Mouse (Mus musculus) cerebellum, adult (tissue): Measurements from ENCODE around the gene A730071L15Rik.

Experiments used
- ATAC-seq: cut with Nextera tagmentation; 2 replicates; pipeline ENCODE4 v1.9.2; 2017; ENCODE audit warnings: mild to moderate bottlenecking, moderate library complexity, mixed read lengths; ENCODE audit not compliant: insufficient number of reproducible peaks, low FRiP score, low TSS enrichment

The A730071L15Rik gene

GRCm38 (mm10) chr11:6180811-6181399 lies 18.9 kb upstream of the A730071L15Rik start:
- no peak for ATAC-seq

DNA sequence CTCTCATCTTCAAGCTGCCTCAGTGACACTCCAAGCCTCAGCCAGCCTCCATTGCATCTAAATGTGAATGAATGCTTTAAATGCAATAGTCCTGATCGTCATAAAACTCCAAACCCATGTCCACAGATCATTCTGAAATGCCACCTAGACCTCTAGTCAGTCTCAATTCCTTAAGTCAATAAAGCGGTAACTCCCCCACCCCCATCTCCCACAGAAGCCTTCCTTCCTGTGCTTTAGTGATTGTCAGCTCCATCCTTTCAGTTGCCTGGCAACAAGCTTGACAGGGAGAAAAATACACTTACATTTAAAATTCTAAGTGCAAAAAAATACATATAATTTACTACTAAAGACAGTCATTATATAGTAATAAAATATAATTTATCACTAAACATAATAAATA lies 16.6 kb upstream of the A730071L15Rik start:
- ATAC-seq = no peak

DNA sequence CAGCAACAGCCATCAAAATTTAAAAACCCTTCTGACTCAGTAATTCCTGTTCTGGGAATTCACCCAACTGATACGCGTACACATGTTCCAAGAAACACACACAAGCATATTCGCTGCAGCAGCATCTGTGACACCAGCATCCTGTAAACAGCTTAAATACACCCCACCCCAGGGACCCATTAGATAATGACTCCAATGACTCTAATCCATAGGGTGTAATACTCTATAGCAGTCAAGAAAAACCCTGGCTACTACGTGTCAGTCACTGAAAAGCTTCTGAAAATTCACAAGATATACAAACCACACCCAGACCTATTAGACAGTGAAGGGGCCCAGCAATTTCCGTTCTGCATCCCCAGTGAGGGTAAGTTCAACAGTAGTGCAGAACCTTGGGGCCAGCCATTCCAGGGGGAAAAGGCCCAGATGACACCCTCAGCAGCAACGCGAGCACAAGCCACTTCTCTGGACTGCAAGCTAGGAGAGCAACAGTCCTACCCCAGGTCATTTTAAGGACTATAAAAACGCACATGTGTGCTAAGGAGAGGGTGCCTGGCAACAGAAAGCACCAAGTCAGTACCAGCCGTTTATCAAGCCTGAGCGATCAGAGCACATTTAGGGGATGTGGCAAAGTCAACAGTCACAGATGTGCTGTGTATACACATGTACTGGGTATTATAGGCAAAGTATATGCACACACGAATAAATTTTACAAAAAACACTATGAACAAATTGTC lies 15.5 kb upstream of the A730071L15Rik start:
- no peak for ATAC-seq

- ATAC-seq = 0 out of 2 replicates have a peak, but pooled peaks have one; percentile 15
Measured at GRCm38 (mm10) chr11:6187399-6187798, 12.4 kb upstream of the A730071L15Rik start.

DNA sequence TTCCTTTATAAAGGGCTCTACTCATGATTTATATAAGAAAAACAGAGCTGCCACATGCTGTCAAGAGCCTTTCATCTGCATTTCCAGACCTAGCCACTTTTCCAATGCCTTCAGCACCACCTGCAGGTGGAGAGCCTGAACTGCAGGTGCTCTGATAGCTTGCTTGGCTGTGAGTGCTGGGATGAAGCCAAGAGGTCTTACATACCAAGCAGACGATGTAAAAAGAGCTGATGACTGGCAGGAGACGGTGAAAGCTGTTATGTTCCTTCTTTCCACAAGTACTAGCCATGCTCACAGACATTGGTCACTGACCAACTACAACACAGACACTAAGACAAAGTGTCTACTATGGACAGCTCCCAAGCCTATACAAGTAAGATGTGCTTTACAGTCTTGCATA lies 12.0 kb upstream of the A730071L15Rik start:
- ATAC-seq = peak; percentile 58; the same call in 1 of the 2 replicates

- no peak for ATAC-seq
Measured at GRCm38 (mm10) chr11:6196780-6197179, 3.0 kb upstream of the A730071L15Rik start.

DNA sequence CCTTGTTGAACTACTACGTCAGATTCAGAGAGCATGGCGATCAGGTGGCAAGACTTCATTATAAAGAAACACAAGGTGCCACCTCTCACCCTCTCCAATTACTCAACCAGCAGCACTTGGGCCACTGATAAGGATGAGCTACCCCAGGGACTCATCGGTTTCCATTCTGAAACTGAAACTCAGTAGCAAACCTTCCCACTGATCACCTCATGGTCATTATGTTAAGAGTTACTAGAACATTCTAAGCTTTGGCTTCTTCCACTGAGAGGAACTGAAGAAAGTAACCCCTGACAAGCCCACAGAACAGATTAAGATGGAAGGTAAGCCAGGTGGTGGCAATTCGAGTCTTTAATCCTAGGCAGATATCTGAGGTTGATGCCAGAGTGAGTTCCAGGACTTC lies 1.4 kb upstream of the A730071L15Rik start:
- no peak for ATAC-seq

DNA sequence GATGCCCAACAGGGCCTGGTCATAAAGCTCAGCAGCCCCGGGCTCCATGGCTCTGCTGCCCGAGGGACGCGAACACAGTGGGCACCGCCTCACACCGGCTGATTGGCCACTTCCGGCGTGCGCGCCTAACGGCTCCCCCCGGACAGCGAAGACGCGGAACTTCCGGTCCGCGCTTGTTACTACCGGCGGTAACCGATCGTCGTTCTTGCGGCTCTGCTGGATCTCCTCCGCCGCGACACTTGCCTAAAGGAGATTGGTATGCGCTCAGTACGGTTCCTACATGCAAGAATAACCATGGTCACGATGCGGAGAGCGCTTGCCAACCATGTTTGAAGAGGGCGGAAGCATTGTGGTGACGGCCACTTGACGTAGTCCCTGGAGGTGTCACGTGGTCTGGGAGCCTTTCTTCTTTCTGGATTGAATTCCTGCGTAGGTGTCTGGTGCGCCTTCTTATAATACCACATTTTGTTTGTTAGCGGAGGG lies 299 bp downstream of the A730071L15Rik start, which contains the start of gene Nudcd3:
TSS of gene Nudcd3 (minus strand) at position 329 of the 483 bp plus-strand sequence.
- ATAC-seq = peak; percentile 97

GRCm38 (mm10) chr11:6200570-6200969 lies 741 bp downstream of the A730071L15Rik start:
- no peak for ATAC-seq

GRCm38 (mm10) chr11:6207090-6207489 lies 7.3 kb downstream of the A730071L15Rik start:
- no peak for ATAC-seq

GRCm38 (mm10) chr11:6208158-6208557 lies 8.3 kb downstream of the A730071L15Rik start:
- no peak for ATAC-seq

- ATAC-seq = no peak
Measured at GRCm38 (mm10) chr11:6216834-6217233, 17.0 kb downstream of the A730071L15Rik start.

DNA sequence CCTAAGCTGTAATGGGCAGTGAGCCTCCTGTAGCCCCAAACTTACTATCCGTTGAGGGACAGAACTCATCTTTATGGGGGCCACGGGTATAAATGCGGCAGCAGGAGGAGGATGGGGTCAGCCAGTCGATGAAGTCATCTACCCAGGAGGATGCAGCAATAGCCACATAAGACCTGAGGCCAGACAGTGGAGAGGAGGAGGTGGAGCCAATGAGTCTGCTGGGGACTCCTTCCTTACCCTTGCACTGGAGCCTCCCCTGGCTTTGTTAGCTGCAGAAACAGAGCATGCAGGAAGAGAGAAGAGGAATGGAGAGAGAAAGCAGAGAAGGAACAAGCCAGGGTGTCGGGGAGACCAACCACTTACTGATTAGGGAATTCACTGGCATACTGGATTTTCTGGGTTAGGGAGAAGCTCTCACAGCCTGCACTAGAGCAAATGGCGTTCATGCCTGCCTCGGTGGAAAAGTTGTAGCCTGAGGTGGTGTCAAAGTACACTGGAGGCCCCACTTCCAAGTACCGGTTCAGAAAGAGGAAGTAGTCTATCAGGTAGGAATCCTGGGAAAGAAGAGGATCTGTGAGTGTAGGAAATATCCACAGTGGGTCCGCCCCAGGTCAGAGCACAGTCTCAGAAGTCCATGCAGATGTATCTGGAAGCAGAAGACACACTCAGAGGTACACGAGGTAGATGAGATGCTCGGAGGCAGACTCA lies 18.5 kb downstream of the A730071L15Rik start:
- ATAC-seq = no peak

DNA sequence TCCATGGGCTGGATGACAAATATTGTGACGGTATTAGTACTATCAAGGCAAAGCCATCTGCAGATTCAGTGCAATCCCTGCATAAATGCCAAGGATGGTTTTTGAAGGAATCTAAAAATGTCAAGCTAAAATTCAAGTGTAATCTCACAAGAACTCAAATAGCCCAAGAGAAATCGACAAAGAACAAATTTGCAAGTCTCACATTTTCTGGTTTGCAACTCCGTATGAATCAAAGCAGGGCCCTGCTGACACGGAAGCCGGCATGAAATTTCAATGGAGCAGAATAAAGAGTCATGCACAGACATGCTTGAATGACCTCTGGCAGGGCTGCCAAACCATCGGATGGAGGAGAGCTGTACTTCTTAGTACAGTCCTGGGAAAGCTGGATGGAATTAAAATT lies 20.1 kb downstream of the A730071L15Rik start:
- ATAC-seq = no peak

- no peak for ATAC-seq
Measured at GRCm38 (mm10) chr11:6222187-6222586, 22.4 kb downstream of the A730071L15Rik start.

DNA sequence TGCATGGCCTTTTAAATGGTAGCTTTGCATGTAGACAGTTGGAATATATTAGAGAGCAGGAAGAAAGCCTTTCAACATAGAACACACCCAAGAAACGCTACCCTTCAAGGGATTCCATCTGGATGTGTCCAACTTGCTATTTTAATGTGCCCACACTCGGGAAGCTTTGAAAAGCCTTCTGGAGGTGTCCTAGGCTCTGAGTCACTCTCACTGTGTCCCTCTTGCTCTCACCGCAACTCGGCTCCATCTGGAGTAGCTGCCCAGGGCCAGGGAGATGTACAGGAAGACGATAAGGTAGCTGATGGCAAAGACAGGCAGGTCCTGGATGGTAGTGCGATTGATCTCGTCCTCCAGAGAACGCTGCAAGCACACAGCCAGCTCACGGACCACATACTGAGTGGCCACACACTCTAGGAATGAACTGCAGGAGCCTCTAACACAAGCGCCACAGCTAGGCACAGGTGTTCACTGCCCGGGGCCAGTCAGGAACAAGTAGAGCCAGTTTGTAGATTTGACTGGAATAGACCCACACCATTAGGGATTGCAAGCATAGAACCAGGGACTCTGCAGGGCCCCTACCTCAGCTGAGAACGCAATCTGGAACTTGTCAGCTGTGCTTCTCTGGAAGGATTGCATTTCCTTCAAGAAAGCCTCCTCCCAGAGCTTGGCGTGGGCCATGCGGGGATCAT lies 24.9 kb downstream of the A730071L15Rik start:
- ATAC-seq = no peak

- no peak for ATAC-seq
Measured at GRCm38 (mm10) chr11:6230012-6230411, 30.2 kb downstream of the A730071L15Rik start, which contains the start of gene Npc1l1. Npc1l1 (minus strand) TSS chr11:6230143.

DNA sequence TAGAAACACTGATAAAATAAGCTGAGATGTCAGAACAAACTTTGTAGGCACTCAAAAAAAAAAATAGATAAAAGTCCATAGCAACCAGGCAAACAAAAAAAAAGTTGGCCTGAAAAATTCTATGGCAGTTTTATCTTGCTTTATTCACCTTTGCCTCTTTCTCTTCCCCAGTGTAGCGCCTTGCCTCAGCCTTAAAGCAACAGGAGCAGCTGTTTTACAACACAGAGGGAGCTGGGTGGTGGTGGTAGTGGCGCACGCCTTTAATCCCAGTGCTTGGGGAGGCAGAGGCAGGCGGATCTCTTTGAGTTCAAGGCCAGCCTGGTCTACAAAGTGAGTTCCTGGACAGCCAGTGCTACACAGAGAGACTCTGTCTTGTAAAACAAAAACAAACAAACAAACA lies 33.2 kb downstream of the A730071L15Rik start:
- ATAC-seq = no peak

GRCm38 (mm10) chr11:6244707-6245106 lies 44.9 kb downstream of the A730071L15Rik start:
- ATAC-seq = no peak
